Mouse (Mus musculus) heart, adult 9 months (tissue): ENCODE data around the gene C130050O18Rik.

ENCODE experiments used
- DNase-seq, 2 experiments: peaks; one replicate each; pipeline ENCODE4 v3.0.0; 2022; ENCODE audit warnings: low spot score in 2 of 2

C130050O18Rik gene

GRCm38 (mm10) chr5:139425198-139425597 is 20.1 kb downstream of the C130050O18Rik start:
- no peak for DNase-seq

- DNase-seq: no peak
Observed at GRCm38 (mm10) chr5:139427001-139427400, 21.9 kb downstream of the C130050O18Rik start.

- DNase-seq: peak in 1 of 2 experiments; percentile 51
Observed at GRCm38 (mm10) chr5:139427989-139428388, 22.9 kb downstream of the C130050O18Rik start.

DNA sequence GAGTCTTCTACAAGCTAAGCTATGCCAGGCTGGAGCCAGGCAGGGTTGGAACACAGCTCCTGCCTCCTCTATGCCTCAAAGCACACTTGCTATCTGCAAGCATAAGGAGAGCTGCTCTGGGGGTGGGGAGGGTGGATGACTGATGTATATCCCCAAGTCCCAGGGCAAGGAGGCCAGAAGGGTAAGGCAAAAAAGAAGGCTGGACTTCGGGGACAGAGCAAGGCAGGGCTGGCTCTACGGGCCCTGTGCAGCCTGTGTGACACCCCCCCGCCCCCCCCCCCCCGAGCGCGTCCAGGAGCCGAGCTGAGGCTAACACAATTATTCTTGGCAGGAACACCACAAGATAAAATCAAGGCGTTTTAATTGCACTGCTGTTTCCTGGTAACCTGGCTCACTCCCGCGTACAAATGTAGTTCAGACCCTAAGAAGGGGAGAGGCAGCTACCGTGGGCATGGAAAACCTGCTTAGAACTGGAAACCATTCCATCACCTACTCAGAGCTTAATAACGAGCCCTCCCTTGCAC is 24.8 kb downstream of the C130050O18Rik start:
- DNase-seq: no peak

DNA sequence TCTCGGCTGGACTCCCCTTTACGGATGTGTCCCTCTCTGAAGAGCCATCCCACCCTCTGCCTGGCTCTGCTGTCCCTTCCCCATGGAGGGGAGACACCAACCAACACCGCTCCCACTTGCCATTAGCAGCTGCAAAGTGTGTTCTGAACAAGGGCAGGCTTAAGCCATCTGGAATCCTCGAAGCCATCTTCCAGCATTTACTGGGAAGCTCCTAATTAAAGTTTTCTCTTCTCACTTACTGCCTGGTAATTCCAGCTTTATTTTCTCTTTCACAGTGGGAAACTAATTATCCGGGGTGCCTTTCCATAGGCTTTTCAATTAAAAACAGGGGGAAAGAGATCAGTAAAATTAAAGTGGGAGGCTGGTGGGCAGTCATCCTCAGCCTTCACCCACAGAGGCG is 27.3 kb downstream of the C130050O18Rik start:
- DNase-seq: no peak

GRCm38 (mm10) chr5:139432747-139433508 is 27.8 kb downstream of the C130050O18Rik start:
- no peak for DNase-seq

GRCm38 (mm10) chr5:139433842-139434568 is 28.9 kb downstream of the C130050O18Rik start:
- DNase-seq: peak in 1 of 2 experiments; percentile 48

DNA sequence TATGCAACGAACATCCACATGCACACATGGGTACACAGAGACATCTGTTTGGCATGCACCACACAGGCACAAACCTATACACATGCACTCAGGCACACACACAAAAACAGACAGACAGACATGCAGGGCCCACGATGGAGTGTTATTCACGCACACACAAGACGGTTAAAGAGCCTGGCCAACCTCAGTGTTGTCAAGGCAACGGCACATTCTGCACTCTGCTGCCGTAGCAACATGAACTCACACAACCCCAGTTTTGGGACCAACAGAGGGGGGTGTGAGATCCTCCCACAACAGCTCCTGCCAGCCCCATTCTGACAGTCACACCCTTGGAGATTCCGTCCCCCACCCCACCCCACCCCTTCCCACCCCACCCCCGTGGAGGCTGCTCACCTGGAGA is 29.9 kb downstream of the C130050O18Rik start:
- no peak for DNase-seq

- DNase-seq: no peak
Observed at GRCm38 (mm10) chr5:139437769-139438168, 32.7 kb downstream of the C130050O18Rik start.

DNA sequence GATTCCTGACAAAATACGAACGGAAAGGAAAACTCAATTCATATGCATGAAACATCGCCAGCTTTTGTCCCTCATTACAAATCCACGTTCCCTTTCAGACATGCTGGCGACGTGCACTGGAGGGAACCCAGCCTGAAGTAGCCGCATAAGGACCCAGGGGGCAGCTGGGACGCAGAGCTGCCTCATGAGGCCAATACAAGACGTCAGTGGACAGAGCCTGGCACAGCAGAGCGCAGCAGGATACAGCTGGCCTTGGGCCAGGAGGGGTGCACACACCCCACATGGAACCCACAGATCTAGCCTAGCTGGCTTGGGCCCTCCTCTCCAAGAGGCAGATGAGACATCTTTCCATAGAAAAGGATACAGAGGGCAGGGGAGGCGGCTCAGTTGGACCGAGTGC is 33.4 kb downstream of the C130050O18Rik start:
- no peak for DNase-seq

- peak; percentile 42 to 51 for DNase-seq
Observed at GRCm38 (mm10) chr5:139440451-139440850, 35.4 kb downstream of the C130050O18Rik start.

DNA sequence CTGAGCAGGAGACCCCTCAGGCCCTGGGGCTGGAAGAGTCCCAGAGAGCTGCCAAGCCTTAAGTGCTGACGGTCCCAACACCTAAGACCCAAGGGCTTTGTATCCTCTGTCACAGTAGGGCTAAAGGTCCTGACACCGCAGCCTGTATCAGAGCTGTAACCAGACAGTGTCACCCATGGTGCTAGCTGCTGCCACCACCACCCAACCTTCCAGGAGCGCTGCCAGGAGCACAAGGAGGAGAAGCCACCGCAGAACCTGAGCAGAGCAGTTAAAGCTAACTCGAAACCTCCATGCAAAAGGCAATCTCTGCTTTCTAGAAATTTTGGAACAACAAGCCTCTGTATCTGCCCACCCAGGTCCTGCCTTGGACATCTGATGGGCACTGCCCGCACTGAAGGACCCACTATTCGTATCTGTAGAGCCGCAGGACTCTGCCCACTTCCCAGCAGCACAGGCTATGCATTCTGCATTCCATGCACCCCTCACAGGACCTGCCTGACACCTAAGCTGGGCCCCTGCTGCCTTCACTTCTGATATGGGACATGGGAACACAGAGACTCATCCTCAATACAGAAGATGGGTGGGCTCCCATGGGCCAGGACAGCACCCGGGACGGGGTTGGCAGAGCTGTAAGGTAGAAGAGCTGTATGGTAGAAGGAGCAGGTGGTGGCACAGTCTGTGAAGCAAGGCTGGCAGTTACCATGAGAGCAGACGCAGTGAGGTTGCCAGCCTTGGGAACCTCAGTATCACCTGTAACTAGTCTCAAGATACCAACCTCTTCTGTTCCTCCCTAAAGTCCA is 36.0 kb downstream of the C130050O18Rik start:
- DNase-seq: no peak

- peak in 1 of 2 experiments; percentile 38 for DNase-seq
Observed at GRCm38 (mm10) chr5:139441726-139442018, 36.6 kb downstream of the C130050O18Rik start.

DNA sequence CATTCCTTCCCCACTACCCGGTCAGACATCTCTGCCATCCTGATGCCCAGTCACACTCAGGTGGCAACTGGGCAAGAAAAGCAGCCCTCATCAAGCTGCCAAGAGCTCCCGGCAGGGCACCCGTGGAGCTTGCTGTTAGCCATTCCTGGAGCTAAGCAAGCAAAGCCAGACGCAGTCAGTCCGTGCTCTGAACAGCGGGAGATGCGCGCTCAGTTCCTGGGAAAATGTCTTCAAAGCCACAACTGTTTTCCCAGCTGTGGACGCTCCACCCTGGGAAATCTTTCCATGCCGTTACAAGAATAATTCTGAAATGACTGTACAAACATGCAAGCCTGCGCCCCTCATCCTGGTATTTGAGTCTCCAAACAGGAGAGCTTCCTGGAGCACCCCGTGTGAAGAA is 37.3 kb downstream of the C130050O18Rik start:
- DNase-seq: no peak

DNA sequence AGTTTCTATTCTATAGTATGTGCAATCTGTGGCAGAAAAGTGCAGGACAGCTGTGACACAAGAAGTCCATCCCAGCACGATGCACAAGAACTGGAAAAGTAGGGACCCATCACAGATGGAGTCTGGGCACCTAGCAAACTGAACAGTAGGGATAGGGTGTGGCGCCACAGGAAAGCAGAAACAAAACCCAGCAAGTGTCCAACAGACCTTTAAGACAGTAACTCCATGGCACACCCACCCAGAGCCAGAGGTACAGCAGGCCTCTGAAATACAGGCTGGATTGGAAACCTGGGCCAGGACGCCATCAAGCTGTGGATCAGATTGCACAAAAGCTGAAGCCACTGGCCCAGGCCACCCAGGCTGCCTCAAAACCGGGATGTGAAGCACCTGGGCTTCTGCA is 37.9 kb downstream of the C130050O18Rik start:
- DNase-seq: no peak

- DNase-seq: no peak
Observed at GRCm38 (mm10) chr5:139445258-139445657, 40.2 kb downstream of the C130050O18Rik start.

DNA sequence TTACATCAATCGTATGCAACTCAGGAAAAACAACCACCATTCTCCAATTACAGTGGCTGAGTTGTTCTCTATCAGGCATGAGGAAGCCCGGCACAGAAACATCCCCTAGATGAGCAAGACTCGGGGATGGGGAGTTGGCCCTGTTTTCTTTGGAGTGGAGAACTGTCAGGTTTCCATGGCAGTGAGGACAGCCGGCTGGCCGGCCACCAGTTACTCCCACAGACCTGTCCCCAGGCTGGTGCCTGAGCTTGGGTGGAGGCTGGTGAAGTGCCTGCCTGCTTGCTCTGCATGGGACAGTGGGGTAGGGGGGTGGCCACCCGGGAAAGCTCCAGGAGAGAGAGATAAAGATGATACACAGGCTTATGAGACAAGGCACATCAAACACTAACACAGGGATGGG is 42.9 kb downstream of the C130050O18Rik start:
- DNase-seq: no peak

GRCm38 (mm10) chr5:139449161-139449791 is 44.2 kb downstream of the C130050O18Rik start:
- peak in 1 of 2 experiments; percentile 43 for DNase-seq

- DNase-seq: no peak
Observed at GRCm38 (mm10) chr5:139449926-139450325, 44.8 kb downstream of the C130050O18Rik start.

- no peak for DNase-seq
Observed at GRCm38 (mm10) chr5:139453031-139453430, 48.0 kb downstream of the C130050O18Rik start.

DNA sequence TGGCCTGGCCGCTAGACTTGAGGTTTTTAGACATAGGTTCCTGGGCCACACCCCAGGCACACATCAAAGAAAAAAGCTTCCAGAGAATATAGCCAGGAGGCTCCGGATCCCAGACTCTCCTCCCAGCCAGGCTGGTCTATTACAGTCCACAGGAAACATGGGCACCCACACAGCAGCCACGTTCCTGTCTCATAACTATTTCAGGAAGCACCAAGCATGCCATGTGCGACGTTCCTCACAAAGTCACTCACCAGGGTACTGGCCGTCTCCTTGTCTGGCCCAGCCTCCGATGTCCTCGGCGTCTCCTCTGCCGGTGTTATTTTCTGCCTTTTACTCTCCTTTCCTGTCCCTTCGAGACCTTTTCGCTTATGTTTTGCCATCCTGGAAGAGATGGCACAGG is 50.1 kb downstream of the C130050O18Rik start:
- DNase-seq: no peak

DNA sequence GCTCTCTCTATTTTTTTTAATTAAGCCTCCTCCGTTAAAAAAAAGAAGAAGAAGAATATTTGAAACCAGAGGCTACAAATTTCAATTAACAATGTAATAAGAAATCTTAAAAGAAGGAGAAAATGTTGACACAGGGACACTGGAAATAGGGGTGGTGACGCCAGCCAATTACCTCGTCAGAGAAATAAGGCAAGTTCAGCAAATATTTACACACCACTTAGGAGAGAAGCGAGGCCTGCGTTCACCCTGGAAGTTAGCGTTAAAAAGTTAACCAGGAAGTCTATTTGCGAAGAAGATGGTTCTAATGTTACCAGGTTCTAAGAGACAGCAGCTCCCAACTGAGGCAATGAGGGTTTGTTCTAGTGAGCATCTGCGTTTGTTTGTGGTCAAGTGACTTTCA is 52.2 kb downstream of the C130050O18Rik start:
- DNase-seq: no peak
